Mouse (Mus musculus) adrenal gland, adult 2 months (tissue): ENCODE measurements around the gene Lce1f. TPM values are rescaled to one million over a fixed set of nuclear protein-coding genes. Genes with fewer than 3 reads are reported as not detected.

Source experiments
- DNase-seq: peaks from one replicate; pipeline ENCODE4 v3.0.0; 2021
- long read RNA-seq: library from polyadenylated mRNA; stranded (forward); transcript quantifications from one replicate; pipeline ENCODE4 v2.0.0, GENCODE M21; 2021
- polyA plus RNA-seq: library from polyadenylated mRNA; depleted of rRNA; stranded (reverse); fragments of >200 nt; gene quantifications from 2 replicates; pipeline ENCODE4 v1.2.3, GENCODE M21; 2012; rRNA removed
- total RNA-seq, 2 experiments: library from RNA; stranded (reverse); gene quantifications; 2 replicates each; pipeline ENCODE4 v1.2.3; 2021

The Lce1f gene
- total RNA-seq, result not detected
- polyA plus RNA-seq, result not detected in 2 replicates
- long read RNA-seq, result 0 reads

GRCm38 (mm10) chr3:92720250-92720649 lies at the start of gene Lce1f:
Gene Lce1f (minus strand): TSS chr3:92720350.
- no peak for DNase-seq

DNA sequence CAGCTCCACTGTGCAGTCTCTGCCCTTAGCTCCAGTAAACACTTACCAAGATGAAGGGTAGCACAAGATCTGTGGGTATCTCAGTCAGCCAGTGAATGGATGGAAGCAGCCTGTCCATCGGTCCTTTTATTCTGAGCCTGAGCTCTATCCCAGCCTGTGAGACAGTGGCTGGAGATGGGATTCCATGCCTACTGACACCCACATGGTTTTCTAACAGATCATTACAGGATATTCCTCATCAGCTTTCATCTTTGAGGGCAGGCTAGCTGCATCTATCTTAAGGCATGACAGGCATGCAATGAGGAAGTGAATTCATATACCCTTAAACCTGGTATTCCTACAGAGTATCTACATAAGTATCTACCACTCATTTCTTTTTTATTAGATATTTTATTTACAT lies 44.8 kb upstream of the Lce1f start, which contains the start of gene Lce1h:
Gene Lce1h, minus strand, starts transcription at position 101 of the 400 bp plus-strand sequence.
- no peak for DNase-seq

DNA sequence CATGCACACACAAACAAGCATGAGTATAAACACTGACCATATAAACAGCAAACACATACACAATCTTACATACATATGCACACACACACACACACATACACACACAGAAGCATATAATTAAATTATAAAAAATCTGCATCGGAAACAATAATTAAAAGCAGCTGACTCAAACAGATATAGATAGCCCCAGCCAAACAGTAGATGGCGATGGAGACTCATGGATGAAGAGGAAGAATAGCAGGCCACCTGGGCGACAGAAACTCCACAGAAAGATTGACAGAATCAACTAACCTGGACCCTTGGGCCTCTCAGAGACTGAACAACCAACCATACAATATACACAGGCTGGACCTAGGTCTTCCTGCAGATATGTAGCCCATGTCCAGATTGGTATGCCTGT lies 33.0 kb upstream of the Lce1f start:
- no peak for DNase-seq

GRCm38 (mm10) chr3:92752238-92752637 lies 32.1 kb upstream of the Lce1f start, which contains the start of gene Lce1g:
Gene Lce1g (minus strand): TSS chr3:92752338.
- no peak for DNase-seq

DNA sequence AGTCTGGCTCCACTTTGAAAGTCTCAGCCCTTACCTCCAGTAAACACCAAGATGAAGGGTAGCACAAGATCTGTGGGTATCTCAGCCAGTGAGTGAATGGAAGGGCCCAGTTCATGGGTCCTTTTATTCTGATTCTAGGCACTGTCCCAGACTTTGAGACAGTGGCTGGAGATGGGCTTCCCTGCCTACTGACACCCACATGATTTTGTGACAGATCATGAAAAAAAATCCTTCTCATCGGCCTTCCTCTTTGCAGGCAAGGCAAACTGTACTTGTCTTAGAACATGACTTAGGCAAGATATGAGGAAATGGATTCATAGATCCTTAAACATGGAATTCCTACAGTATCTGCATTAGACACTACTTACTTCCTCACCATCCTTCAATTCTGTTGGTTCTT lies 18.8 kb upstream of the Lce1f start, which contains the start of gene Gm38119:
Gene Gm38119, minus strand, starts transcription at position 101 of the 400 bp plus-strand sequence.
- no peak for DNase-seq

DNA sequence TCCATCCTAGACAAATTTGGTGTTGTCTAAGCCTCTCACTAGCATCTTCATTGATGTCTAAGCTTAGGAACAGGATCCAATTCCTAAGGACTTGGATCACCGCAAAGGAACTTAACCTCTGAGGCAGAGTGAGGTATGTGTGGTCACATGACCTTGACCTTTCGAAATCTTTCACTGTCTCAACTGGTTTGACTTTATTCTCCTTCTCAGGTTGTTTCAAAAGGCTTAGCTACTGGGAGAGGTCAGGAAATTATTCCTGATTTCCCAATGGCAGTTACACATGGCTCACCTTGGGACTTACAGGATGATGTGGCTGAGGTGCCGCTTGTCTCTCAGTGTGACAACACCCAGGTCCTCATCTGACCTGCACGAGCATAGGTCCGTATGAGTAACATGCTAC lies 2.5 kb upstream of the Lce1f start:
- DNase-seq, result no peak

DNA sequence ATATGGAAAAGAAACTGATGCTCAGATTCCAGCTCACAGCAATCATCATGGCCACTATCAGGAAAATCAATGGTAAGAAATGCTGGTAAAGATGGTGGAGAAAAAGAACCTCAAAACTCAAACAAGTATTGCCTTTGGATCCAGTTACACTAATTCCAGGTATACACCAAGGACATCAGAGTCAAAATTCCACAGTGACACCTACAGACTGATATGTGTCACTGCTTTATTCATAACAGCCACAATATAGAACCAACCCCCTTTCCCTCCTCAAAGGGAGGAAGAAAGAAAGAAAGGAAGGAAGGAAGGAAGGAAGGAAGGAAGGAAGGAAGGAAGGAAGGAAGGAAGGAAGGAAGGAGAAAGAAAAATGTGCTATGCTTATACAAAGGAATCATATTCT lies 5.0 kb downstream of the Lce1f start:
- DNase-seq, result no peak

GRCm38 (mm10) chr3:92708974-92709373 lies 11.2 kb downstream of the Lce1f start, which contains the start of gene Lce1e:
Gene Lce1e (minus strand): TSS chr3:92709074.
- no peak for DNase-seq

GRCm38 (mm10) chr3:92694613-92695012 lies 25.5 kb downstream of the Lce1f start:
- no peak for DNase-seq

- peak; percentile 10 for DNase-seq
Measured at GRCm38 (mm10) chr3:92691688-92692087, 28.5 kb downstream of the Lce1f start.

- peak; percentile 24 for DNase-seq
Measured at GRCm38 (mm10) chr3:92689154-92689553, 31.0 kb downstream of the Lce1f start.

GRCm38 (mm10) chr3:92687110-92687509 lies 33.0 kb downstream of the Lce1f start, which contains the start of gene Lce1d:
Gene Lce1d (minus strand): TSS chr3:92687210.
- DNase-seq, result no peak

- DNase-seq, result no peak
Measured at GRCm38 (mm10) chr3:92678947-92679346, 41.2 kb downstream of the Lce1f start, which contains the start of gene Lce1c. Gene Lce1c (plus strand): TSS chr3:92679247.

- no peak for DNase-seq
Measured at GRCm38 (mm10) chr3:92670215-92670614, 49.9 kb downstream of the Lce1f start, which contains the start of gene Lce1a2. Gene Lce1a2 (minus strand): TSS chr3:92670315.

Other genes with a start within 250 kb of the Lce1f start
- under 1 TPM in 1 of 2 experiments, not detected in 1; 0.38 TPM for gene Sprr1a, start 234.5 kb downstream of the Lce1f start, total RNA-seq
- gene Sprr1a, start 234.5 kb downstream of the Lce1f start, polyA plus RNA-seq, result 0.21 and 0.56 TPM in 2 replicates
- gene Sprr4, start 219.9 kb downstream of the Lce1f start, total RNA-seq, result not detected
- gene Sprr4, start 219.9 kb downstream of the Lce1f start, polyA plus RNA-seq, result not detected in 2 replicates
- gene 2310046K23Rik, start 185.8 kb downstream of the Lce1f start, total RNA-seq, result not detected
- not detected in 2 replicates for gene 2310046K23Rik, start 185.8 kb downstream of the Lce1f start, polyA plus RNA-seq
- not detected for gene Ivl, start 146.6 kb downstream of the Lce1f start, total RNA-seq
- gene Ivl, start 146.6 kb downstream of the Lce1f start, polyA plus RNA-seq, result not detected in 2 replicates
- not detected for gene Smcp, start 131.4 kb downstream of the Lce1f start, total RNA-seq
- not detected in 2 replicates for gene Smcp, start 131.4 kb downstream of the Lce1f start, polyA plus RNA-seq
- not detected for gene 2210017I01Rik, start 112.9 kb downstream of the Lce1f start, total RNA-seq
- gene 2210017I01Rik, start 112.9 kb downstream of the Lce1f start, polyA plus RNA-seq, result not detected in 2 replicates
- gene Lce6a, start 98.7 kb downstream of the Lce1f start, total RNA-seq, result not detected
- gene Lce6a, start 98.7 kb downstream of the Lce1f start, polyA plus RNA-seq, result not detected in 2 replicates
- gene Lce1a1, start 72.0 kb downstream of the Lce1f start, total RNA-seq, result not detected
- gene Lce1a1, start 72.0 kb downstream of the Lce1f start, polyA plus RNA-seq, result 0.33 TPM in 1 of 2 replicates, not detected in the other
- not detected for gene Lce1b, start 63.4 kb downstream of the Lce1f start, total RNA-seq
- not detected in 2 replicates for gene Lce1b, start 63.4 kb downstream of the Lce1f start, polyA plus RNA-seq
- gene Lce1a2, start 50.0 kb downstream of the Lce1f start, total RNA-seq, result not detected
- gene Lce1a2, start 50.0 kb downstream of the Lce1f start, polyA plus RNA-seq, result not detected in 2 replicates
- not detected for gene Lce1c, start 41.1 kb downstream of the Lce1f start, total RNA-seq
- not detected in 2 replicates for gene Lce1c, start 41.1 kb downstream of the Lce1f start, polyA plus RNA-seq
- not detected for gene Lce1d, start 33.1 kb downstream of the Lce1f start, total RNA-seq
- gene Lce1d, start 33.1 kb downstream of the Lce1f start, polyA plus RNA-seq, result not detected in 2 replicates
- gene Lce1e, start 11.3 kb downstream of the Lce1f start, total RNA-seq, result not detected
- not detected in 2 replicates for gene Lce1e, start 11.3 kb downstream of the Lce1f start, polyA plus RNA-seq
- not detected for gene Gm38119, start 18.7 kb upstream of the Lce1f start, total RNA-seq
- gene Gm38119, start 18.7 kb upstream of the Lce1f start, polyA plus RNA-seq, result not detected in 2 replicates
- not detected for gene Lce1g, start 32.0 kb upstream of the Lce1f start, total RNA-seq
- gene Lce1g, start 32.0 kb upstream of the Lce1f start, polyA plus RNA-seq, result 0.12 TPM in 1 of 2 replicates, not detected in the other
- not detected for gene Lce1h, start 44.7 kb upstream of the Lce1f start, total RNA-seq
- gene Lce1h, start 44.7 kb upstream of the Lce1f start, polyA plus RNA-seq, result not detected in 2 replicates
- gene Lce1i, start 58.5 kb upstream of the Lce1f start, total RNA-seq, result not detected
- not detected in 2 replicates for gene Lce1i, start 58.5 kb upstream of the Lce1f start, polyA plus RNA-seq
- not detected for gene Lce1j, start 70.2 kb upstream of the Lce1f start, total RNA-seq
- gene Lce1j, start 70.2 kb upstream of the Lce1f start, polyA plus RNA-seq, result not detected in 2 replicates
- gene Lce1k, start 87.5 kb upstream of the Lce1f start, total RNA-seq, result not detected
- not detected in 2 replicates for gene Lce1k, start 87.5 kb upstream of the Lce1f start, polyA plus RNA-seq
- gene Kprp, start 106.9 kb upstream of the Lce1f start, total RNA-seq, result not detected
- not detected in 2 replicates for gene Kprp, start 106.9 kb upstream of the Lce1f start, polyA plus RNA-seq
- not detected for gene Lce1l, start 130.9 kb upstream of the Lce1f start, total RNA-seq
- not detected in 2 replicates for gene Lce1l, start 130.9 kb upstream of the Lce1f start, polyA plus RNA-seq
- not detected for gene 2310050C09Rik, start 149.9 kb upstream of the Lce1f start, total RNA-seq
- not detected in 2 replicates for gene 2310050C09Rik, start 149.9 kb upstream of the Lce1f start, polyA plus RNA-seq
- not detected for gene Lce3a, start 205.9 kb upstream of the Lce1f start, total RNA-seq
- not detected in 2 replicates for gene Lce3a, start 205.9 kb upstream of the Lce1f start, polyA plus RNA-seq
- not detected for gene Lce3b, start 212.6 kb upstream of the Lce1f start, total RNA-seq
- not detected in 2 replicates for gene Lce3b, start 212.6 kb upstream of the Lce1f start, polyA plus RNA-seq
- not detected for gene Lce3c, start 224.1 kb upstream of the Lce1f start, total RNA-seq
- not detected in 2 replicates for gene Lce3c, start 224.1 kb upstream of the Lce1f start, polyA plus RNA-seq
- not detected for gene Lce3d, start 237.0 kb upstream of the Lce1f start, total RNA-seq
- gene Lce3d, start 237.0 kb upstream of the Lce1f start, polyA plus RNA-seq, result not detected in 2 replicates
- not detected for gene Lce3e, start 246.7 kb upstream of the Lce1f start, total RNA-seq
- not detected in 2 replicates for gene Lce3e, start 246.7 kb upstream of the Lce1f start, polyA plus RNA-seq